Mouse (Mus musculus) heart, postnatal 36 days (tissue): ENCODE measurements around the gene Fam219a. TPM values are rescaled to one million over a fixed set of nuclear protein-coding genes. Genes with fewer than 3 reads are reported as not detected.

Experiments
- DNase-seq, 2 experiments: peaks; one replicate each; pipeline ENCODE4 v3.0.0; 2021 to 2022
- intact Hi-C: fragments of 180-260 bp; cut with DNase I; formaldehyde crosslinking; loops from one replicate; pipeline ENCODE4 v1.15.1; 2025
- total RNA-seq, 2 experiments: library from RNA; stranded (reverse); gene quantifications; 2 replicates each; pipeline ENCODE4 v1.2.3; 2021

The Fam219a gene
- 10 to 100 TPM; 14.7 to 15.1 TPM for total RNA-seq

- DNase-seq: peak; percentile 97
- intact Hi-C loops: no loop called here
These were observed at the start of gene Fam219a, which contains the start of gene Dnaic1 for GRCm38 (mm10) chr4:41569411-41569885. Fam219a (minus strand) TSS chr4:41569538. Dnaic1 (plus strand) TSS chr4:41569775.

DNA sequence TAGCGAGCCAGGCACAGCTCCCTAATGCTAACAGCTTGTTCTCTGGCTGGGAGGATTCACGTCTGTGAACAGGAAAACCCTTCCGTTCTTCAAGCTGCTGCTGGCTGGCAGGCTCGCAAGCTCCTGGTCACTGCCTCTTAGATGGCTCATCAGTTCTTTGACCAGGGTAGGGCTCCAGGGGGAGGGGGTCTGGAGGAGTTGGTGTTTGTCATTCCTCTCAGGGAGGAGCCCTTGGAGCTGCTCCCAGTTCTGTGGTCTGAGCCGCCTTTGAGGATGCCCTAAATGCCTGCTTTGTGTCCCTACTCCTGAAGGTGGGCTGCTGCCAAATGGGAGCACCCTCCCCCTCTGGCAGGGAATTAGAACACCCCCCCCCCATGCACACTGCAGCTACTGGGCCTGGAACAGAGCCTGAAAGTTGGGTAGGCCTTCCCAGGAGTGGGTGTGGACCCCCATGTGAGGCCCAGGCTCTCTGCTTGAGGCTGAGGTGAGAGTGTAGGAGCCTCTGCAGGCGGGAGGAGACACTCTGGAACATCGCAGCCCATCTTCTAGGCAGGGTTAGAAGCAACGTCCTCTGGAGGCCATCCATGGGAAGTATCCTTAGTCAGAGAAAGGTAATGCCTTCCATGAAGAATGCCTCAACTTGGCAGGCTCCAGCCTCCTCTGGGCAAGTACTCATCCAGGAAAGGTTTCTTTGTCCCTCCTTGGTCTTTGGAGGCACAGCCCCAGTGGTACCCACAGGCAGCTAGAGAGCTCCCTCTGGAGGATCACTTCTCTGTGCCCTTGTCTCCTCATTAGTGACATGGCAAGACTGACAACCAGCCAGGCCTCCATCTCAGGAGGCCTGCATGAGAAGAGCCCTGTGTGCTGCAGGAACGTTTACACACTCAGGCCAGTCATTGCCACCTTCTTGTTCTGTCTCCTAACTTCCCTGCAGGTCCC, 46.6 kb upstream of the Fam219a start:
- intact Hi-C loops: loop anchor here (2.0 to 5.0 kb wide), 2 partner anchors 37 to 91 kb away; no protein-coding TSS in a partner anchor

GRCm38 (mm10) chr4:41614156-41614555, 44.8 kb upstream of the Fam219a start:
- peak; percentile 84 for DNase-seq

More for the DNA sequence above, 46.6 kb upstream of the Fam219a start:
- DNase-seq: no peak

DNA sequence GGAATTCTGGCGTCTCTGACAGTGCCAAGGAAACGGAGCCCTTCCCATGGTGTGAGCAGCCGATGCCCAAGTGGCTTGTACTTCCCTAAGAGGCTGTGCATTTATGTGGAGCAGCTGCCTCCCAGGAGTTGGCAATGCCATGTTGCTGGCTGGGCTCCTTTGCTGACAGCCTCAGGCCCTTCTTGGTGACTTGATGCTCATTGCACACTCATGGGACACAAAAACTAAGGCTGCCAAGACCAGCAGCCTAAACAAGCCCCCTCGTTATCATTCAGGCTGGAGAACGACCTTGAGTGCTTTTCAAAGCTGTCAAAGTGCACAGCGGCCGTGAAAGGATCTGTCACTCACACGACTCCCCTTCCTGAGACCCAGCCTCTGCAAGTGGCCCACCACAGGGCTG, 42.8 kb upstream of the Fam219a start:
- intact Hi-C loops: no loop called here
- no peak for DNase-seq

More at GRCm38 (mm10) chr4:41614156-41614555, 44.8 kb upstream of the Fam219a start:
- intact Hi-C loops: loop anchor here (1.0 to 2.0 kb wide), 3 partner anchors 39 to 146 kb away; no protein-coding TSS in a partner anchor

DNA sequence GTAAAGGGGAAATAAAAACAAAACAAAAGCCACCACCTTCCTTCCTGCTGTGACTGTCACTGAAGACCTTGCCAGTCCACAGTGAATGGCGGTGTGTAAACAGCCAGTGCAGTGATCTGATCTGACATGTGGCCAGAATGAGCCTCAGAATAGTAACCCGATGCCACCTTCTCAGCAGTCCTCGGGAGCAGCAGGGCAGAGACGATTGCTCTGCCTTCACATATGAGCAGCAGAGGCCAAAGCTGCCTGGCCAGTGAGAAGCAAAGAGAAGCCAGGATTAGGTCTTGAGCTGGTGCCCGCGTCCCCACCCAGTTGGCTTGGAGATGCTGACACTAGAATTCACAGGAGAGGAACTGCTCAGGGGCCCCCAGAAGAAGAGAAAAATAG, 41.2 kb upstream of the Fam219a start:
- intact Hi-C loops: no loop called here
- DNase-seq: no peak

GRCm38 (mm10) chr4:41609681-41610593, 40.6 kb upstream of the Fam219a start:
- intact Hi-C loops: no loop called here
- DNase-seq: no peak

GRCm38 (mm10) chr4:41606784-41607183, 37.4 kb upstream of the Fam219a start:
- intact Hi-C loops: no loop called here
- peak; percentile 29 to 44 for DNase-seq

DNA sequence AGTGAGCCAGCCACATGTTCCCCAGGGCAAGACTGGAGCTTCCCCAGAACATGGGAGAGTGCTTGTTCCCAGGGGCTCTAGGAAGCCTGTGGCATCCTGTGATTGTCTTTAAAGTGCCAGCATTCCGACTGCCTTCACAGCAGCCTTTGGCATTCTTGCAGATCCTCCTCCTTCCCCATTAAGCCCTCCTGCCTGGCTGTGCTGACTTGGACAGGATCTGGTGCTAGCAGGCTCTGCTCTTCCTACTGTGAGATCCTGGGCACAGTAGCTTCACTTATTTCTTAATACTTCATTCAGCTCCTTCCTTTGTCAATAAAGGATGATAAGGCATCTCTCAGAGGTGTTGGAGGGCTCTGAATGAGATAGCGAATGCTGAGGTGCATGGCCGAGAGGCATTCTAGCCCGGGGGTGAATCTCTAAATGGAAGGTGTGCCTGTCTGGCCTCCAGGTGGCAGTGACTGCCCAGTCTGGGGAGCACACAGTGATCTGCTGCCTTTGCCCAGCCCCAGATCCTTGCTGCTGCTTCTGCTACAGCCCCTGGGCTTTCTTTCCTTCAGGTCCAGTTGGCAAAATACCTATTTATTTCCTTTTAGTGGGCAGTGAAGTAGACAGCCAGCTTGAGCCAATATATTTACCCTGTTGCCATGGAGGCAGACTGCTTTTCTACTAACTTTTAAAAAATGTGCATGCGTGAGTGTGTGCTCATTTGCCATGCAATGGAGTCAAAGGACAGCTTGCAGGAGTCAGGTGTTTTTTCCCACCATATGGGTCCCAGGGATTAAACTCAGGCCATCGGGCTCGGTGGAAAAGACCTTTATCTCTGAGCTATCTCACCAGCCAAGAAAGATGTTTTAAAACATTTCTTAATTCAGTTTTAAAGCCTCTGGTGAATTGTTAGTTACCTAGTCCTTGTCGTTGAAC, 35.4 kb upstream of the Fam219a start:
- intact Hi-C loops: no loop called here
- DNase-seq: no peak

- no peak for DNase-seq
- intact Hi-C loops: no loop called here
These were observed 33.5 kb upstream of the Fam219a start for GRCm38 (mm10) chr4:41602818-41603217.

- DNase-seq: no peak
- intact Hi-C loops: no loop called here
These were observed 14.0 kb upstream of the Fam219a start for GRCm38 (mm10) chr4:41583353-41583752.

- intact Hi-C loops: no loop called here
- no peak for DNase-seq
These were observed 6.6 kb upstream of the Fam219a start for GRCm38 (mm10) chr4:41575914-41576313.

DNA sequence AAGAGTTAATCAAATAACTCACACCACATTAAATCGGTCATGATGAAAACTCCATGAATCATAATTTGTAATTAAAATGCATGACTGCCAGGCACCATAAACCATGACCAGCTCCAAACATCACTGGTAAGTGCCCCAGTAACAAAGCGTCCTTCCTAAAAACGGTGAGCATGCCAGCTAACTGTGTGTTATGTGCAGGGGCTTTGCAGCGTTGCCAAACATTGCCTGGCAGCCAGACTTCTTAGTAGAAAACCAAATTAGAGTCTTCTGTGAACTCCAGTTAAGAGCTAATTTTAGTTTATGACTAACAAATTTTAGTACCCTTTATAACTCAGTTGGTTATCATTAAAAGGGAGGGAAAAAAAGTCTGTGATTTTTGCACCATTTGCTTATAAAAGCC, 4.2 kb upstream of the Fam219a start:
- intact Hi-C loops: no loop called here
- no peak for DNase-seq

- intact Hi-C loops: no loop called here
These were observed 2.2 kb upstream of the Fam219a start for GRCm38 (mm10) chr4:41571490-41571889.

GRCm38 (mm10) chr4:41568682-41569410, 492 bp downstream of the Fam219a start:
- peak; percentile 40 to 46 for DNase-seq
- intact Hi-C loops: no loop called here

More at GRCm38 (mm10) chr4:41571490-41571889, 2.2 kb upstream of the Fam219a start:
- DNase-seq: no peak

DNA sequence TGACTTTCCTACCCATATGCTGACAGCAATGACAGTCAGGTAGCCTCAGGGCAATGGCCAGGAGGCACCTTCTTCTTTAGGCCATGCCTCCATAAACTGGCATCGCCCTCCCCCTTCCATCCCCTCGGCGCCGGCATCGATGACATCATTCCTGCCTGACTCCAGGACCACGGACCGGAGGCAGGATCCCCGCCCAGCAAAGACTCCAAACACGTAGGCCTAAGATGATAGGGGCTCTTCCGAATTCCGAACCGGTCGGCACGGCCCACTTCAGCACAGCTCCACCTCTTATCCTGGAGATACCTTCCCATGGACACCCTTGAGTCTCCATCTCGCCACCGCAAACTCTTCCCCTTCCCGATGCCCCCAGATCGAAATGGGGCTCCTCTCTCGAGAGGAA, 1.1 kb downstream of the Fam219a start:
- DNase-seq: peak; percentile 34 to 48
- intact Hi-C loops: no loop called here

DNA sequence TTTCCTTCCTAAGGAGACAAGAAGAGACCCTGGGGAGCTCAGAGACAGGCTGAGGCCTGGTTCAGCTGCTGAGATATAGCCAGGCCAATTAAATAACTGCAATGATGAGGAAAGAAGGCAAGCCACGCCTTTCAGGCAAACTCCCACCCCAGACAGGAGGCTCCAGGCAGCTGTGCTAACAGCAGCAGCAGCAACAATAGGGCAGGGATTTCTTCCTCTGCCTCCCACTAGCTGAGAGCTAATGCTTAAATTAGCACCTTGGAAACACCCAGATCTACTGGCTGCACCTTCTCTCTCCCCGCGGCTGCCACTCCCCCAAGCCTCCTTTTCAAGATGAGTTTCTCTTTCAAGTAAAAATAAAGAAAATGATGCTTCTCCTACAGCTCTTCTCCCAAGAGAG, 3.2 kb downstream of the Fam219a start:
- DNase-seq: no peak
- intact Hi-C loops: no loop called here

DNA sequence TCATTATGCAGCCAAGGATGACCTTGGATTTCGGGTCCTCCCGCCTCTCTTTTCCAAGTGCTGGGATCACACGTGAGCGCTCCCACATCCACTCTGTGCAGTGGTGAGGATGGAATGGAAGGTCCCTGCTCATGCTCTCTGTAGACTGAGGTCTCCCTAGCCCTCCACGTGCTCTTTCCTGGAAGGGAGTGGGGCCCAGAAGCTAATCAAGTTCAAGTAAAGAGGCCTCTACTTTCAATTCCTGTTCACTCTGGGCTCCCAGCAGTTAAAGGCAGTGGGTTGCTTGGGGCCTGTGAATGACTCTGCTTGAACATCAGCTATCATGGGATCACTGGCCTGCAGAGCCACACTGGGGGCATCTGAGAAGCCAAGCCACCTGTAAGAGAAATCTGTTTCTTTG, 6.0 kb downstream of the Fam219a start:
- DNase-seq: no peak
- intact Hi-C loops: no loop called here

- intact Hi-C loops: no loop called here
- no peak for DNase-seq
These were observed 12.2 kb downstream of the Fam219a start for GRCm38 (mm10) chr4:41557092-41557491.

DNA sequence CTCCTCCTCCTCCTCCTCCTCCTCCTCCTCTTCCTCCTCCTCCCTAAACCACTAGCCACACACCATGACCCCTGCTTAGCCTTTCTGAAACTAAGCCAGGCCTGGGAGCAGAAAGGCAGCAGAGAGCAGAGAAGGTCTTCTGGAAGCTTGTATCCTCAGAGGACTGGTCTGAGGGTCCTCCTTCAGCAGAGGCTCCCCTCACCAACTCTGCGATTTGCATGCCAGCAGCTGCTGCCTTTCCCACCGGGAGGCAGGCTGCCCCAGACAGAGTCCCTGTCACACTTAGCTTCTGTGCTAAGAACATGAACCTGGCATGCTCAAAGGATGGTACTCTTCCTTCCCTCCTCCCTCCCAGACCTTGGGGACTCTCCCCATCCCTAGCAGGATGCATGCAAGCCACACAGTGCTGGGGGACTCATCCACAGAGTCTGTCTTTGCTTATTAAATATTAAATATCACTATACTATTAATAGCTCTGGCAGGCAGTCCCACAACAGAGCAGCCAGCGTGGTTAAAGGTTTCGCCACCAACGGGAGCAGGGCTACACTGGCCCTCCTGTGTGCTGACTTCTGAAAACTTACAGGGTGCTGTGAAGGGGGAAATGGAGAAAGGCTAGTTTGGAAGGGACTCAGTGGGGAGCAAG, 12.9 kb downstream of the Fam219a start:
- intact Hi-C loops: no loop called here
- no peak for DNase-seq
